Mouse (Mus musculus): ENCODE results near the gene Cyp4f18. TPM values are rescaled to one million over a fixed set of nuclear protein-coding genes. Genes with fewer than 3 reads are reported as not detected.
"Not testable (repeated sequence)": the region's sequence is repeated elsewhere in the genome, so short reads cannot be mapped to it uniquely, and the experiment has no call there.

Cyp4f18 gene
- 0.74 TPM in 2 replicates for total RNA-seq (2014; rRNA removed)
- 0.36 and 1.2 TPM in 2 replicates for polyA plus RNA-seq (2012; rRNA removed)

DNA sequence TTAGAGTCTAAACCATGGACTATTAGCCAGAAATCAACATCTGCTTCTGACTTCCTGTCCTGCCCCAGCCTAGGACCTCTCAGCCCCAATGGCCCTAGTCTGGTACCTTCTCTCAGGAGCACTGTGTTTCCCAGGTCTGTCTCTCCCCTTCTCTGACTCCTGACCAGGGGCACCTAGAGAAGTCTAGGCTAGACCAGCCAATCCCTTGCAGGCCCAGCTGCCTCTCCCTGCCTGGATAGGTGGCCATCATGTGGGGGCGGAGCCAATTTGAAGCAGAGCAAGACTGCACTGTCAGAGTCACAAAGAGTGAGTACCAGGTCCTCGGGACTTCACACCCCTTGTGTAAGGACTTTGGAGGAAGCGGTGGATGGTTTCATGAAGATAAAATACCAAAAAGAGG, at the start of gene Cyp4f18:
Gene Cyp4f18, minus strand, starts transcription at position 154 of the 400 bp plus-strand sequence.
- DNase-seq (ENCODE audit: extremely low read depth, low read depth, low spot score) = no peak
- no peak within 1 kb of the TSS for H3K27ac ChIP-seq (replicated peaks; ENCODE audit: insufficient read depth, low read depth, low read length)

DNA sequence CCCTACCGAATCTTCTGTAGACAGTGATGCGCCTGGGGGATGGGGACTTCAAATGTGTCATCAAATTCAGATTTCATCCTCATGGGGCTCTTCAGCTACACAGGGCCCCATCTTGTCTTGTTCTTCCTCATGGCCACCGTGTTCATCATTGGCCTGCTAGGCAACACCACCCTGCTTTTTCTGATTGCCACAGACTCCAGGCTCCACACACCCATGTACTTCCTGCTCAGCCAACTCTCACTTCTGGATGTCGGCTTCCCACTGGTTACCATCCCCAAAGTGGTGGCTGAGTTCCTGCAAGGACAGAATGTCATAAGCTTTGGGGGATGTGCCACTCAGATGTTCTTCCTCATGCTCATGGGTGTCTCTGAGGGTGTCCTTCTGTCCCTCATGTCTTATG, 48.2 kb upstream of the Cyp4f18 start:
- DNase-seq (ENCODE audit: extremely low read depth, low read depth, low spot score); H3K27ac ChIP-seq (replicated peaks; ENCODE audit: insufficient read depth, low read depth, low read length); H3K9ac ChIP-seq (ENCODE audit: low read depth, low read length); H3K36me3 ChIP-seq (ENCODE audit: control insufficient read depth, insufficient read depth, low read length); H3K27me3 ChIP-seq (ENCODE audit: control insufficient read depth, insufficient read depth, low read length); H3K4me3 ChIP-seq (ENCODE audit: insufficient read depth, low read depth, low read length); H3K4me1 ChIP-seq (ENCODE audit: control insufficient read depth, insufficient read depth, low read length); H3K79me2 ChIP-seq (ENCODE audit: control insufficient read depth, insufficient read depth, low read length): not testable (repeated sequence)
- WGBS = 86% methylated on average over 3 of the region's 4 CpGs

More for the DNA sequence above, at the start of gene Cyp4f18:
- no peak within 1 kb of the TSS for H3K4me3 ChIP-seq (ENCODE audit: insufficient read depth, low read depth, low read length)
- TF ChIP-seq POLR2A (IDR thresholded peaks at IDR 0.05; ENCODE audit: extremely low read depth, insufficient read depth, low read length) = no peak
- 71% methylated on average over 3 of the region's 3 CpGs for WGBS
- H3K4me1 ChIP-seq (ENCODE audit: control insufficient read depth, insufficient read depth, low read length) = no peaks in the 10 kb centered on the region
- H3K9ac ChIP-seq (ENCODE audit: low read depth, low read length) = no peak within 1 kb of the TSS
- H3K36me3 ChIP-seq (ENCODE audit: control insufficient read depth, insufficient read depth, low read length) = no peaks in the 10 kb centered on the region
- no peaks in the 10 kb centered on the region for H3K27me3 ChIP-seq (ENCODE audit: control insufficient read depth, insufficient read depth, low read length)
- H3K79me2 ChIP-seq (ENCODE audit: control insufficient read depth, insufficient read depth, low read length) = no peaks in the 10 kb centered on the region

DNA sequence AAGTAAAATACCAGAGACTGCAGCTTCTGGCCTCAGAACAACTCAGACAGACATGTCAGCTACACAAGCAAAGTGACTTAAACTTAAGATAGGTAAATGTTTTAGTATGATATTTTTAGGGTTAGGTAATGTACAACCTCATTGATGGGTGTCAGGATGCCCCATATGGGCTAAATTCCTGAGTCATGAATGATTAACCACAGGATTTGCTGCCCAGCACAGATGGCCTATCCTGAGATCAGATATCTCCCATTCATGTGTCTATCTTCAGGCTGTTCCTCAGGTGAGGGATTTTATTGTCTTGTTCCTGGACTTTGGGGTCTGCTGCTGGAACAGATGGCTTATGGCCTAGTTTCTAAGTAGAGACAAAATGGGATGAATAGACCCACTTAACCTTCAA, 45.2 kb upstream of the Cyp4f18 start:
- H3K27me3 ChIP-seq (ENCODE audit: control insufficient read depth, insufficient read depth, low read length); DNase-seq (ENCODE audit: extremely low read depth, low read depth, low spot score); H3K4me3 ChIP-seq (ENCODE audit: insufficient read depth, low read depth, low read length); H3K27ac ChIP-seq (replicated peaks; ENCODE audit: insufficient read depth, low read depth, low read length); H3K4me1 ChIP-seq (ENCODE audit: control insufficient read depth, insufficient read depth, low read length); H3K36me3 ChIP-seq (ENCODE audit: control insufficient read depth, insufficient read depth, low read length); H3K79me2 ChIP-seq (ENCODE audit: control insufficient read depth, insufficient read depth, low read length); H3K9ac ChIP-seq (ENCODE audit: low read depth, low read length): not testable (repeated sequence)

DNA sequence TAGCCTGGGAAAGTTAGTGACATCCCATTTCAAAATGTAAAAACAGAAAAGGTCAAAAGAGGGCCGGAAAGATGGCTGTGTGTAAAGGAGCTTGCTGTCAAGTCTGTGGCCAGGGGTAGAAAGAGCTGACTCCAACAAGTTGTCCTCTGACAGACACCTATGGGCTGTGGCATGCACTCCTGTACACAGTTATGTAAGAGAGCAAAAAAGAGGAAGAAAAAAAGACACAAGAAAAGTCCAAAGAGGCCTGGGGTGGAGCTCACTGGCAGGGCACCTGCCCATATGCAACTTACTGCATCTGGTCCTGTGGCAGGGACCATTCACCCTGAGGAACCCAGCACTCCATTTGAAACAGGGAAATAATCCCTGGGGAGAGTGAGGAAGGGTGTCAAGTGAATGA, 33.1 kb upstream of the Cyp4f18 start:
- 68% methylated on average over 1 of the region's 1 CpGs for WGBS
- Histone ChIP-seq H3K27ac (replicated peaks; ENCODE audit: insufficient read depth, low read depth, low read length) (no peak overlapping the region), H3K27me3 (ENCODE audit: control insufficient read depth, insufficient read depth, low read length) (no peaks in the 10 kb centered on the region), H3K4me3 (ENCODE audit: insufficient read depth, low read depth, low read length) (no peak overlapping the region), H3K4me1 (ENCODE audit: control insufficient read depth, insufficient read depth, low read length) (no peaks in the 10 kb centered on the region), H3K79me2 (ENCODE audit: control insufficient read depth, insufficient read depth, low read length) (no peaks in the 10 kb centered on the region), H3K36me3 (ENCODE audit: control insufficient read depth, insufficient read depth, low read length) (no peaks in the 10 kb centered on the region), H3K9ac (ENCODE audit: low read depth, low read length) (no peak overlapping the region)
- TF ChIP-seq CTCF (IDR thresholded peaks at IDR 0.05; ENCODE audit: low read depth, low read length) (no peak), POLR2A (IDR thresholded peaks at IDR 0.05; ENCODE audit: extremely low read depth, insufficient read depth, low read length) (no peak)
- no peak for DNase-seq (ENCODE audit: extremely low read depth, low read depth, low spot score)

DNA sequence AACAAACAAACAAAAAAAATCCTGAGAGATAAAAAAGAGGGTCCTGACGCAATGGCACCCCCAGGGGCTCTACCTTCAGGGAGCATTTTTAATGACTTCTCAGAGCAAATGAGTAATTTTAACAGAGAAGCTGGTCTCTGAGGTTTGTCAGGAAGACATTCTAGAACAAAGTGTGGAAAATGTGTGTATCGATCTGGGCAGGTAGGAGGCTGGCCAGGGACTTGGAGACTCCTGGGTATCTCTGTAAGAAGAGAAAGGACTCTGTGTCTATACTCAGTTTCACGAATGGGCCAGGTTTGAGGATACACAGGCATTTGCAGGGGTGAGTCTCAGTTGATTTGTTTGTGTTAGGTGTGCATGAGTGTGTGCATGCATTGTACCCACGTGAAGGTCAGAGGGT, 31.5 kb upstream of the Cyp4f18 start, which contains the start of gene Olfr372:
Gene Olfr372, plus strand, starts transcription at position 301 of the 400 bp plus-strand sequence.
- DNase-seq (ENCODE audit: extremely low read depth, low read depth, low spot score); H3K27ac ChIP-seq (replicated peaks; ENCODE audit: insufficient read depth, low read depth, low read length); H3K36me3 ChIP-seq (ENCODE audit: control insufficient read depth, insufficient read depth, low read length); H3K79me2 ChIP-seq (ENCODE audit: control insufficient read depth, insufficient read depth, low read length); H3K4me3 ChIP-seq (ENCODE audit: insufficient read depth, low read depth, low read length); H3K27me3 ChIP-seq (ENCODE audit: control insufficient read depth, insufficient read depth, low read length); H3K4me1 ChIP-seq (ENCODE audit: control insufficient read depth, insufficient read depth, low read length); H3K9ac ChIP-seq (ENCODE audit: low read depth, low read length): not testable (repeated sequence)
- 82% methylated on average over 4 of the region's 4 CpGs for WGBS

DNA sequence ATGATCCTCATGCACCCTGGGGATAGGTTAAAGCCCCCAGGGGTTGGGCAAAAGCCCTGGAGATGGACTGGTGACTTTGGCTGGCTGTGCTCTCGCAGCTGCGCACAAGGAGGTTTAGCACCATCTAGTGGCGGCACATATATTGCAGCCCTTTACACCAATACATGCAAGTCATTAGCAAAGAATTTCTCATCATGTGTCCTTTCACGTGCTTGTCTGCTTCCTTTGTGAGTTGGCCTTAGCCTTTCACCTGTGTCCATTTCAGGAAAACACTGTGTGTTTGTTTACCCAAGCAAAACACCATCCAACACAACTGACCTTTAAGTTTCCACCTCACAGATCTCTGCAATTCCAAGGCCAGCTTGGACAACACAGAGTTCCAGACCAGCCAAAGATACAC, 23.5 kb upstream of the Cyp4f18 start:
- DNase-seq (ENCODE audit: extremely low read depth, low read depth, low spot score) = peak; percentile 84
- H3K36me3 ChIP-seq (ENCODE audit: control insufficient read depth, insufficient read depth, low read length); H3K4me1 ChIP-seq (ENCODE audit: control insufficient read depth, insufficient read depth, low read length); H3K27ac ChIP-seq (replicated peaks; ENCODE audit: insufficient read depth, low read depth, low read length); H3K79me2 ChIP-seq (ENCODE audit: control insufficient read depth, insufficient read depth, low read length); H3K9ac ChIP-seq (ENCODE audit: low read depth, low read length); H3K27me3 ChIP-seq (ENCODE audit: control insufficient read depth, insufficient read depth, low read length); H3K4me3 ChIP-seq (ENCODE audit: insufficient read depth, low read depth, low read length): not testable (repeated sequence)
- 23% methylated on average over 4 of the region's 4 CpGs for WGBS

DNA sequence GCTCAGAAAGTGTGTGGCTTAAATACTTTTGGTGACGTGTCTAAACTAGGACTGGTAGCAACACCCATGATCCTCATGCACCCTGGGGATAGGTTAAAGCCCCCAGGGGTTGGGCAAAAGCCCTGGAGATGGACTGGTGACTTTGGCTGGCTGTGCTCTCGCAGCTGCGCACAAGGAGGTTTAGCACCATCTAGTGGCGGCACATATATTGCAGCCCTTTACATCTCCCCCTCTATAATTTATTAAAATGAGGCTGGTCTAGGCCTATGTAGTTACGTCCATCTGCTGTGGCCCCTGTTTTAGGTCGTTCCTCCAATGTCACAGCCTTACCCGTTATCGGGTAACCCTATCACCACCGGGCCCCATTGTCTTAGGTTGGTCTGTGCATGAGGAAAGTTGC, 15.5 kb upstream of the Cyp4f18 start:
- H3K9ac ChIP-seq (ENCODE audit: low read depth, low read length); H3K27me3 ChIP-seq (ENCODE audit: control insufficient read depth, insufficient read depth, low read length); H3K27ac ChIP-seq (replicated peaks; ENCODE audit: insufficient read depth, low read depth, low read length); H3K36me3 ChIP-seq (ENCODE audit: control insufficient read depth, insufficient read depth, low read length); H3K4me1 ChIP-seq (ENCODE audit: control insufficient read depth, insufficient read depth, low read length); H3K79me2 ChIP-seq (ENCODE audit: control insufficient read depth, insufficient read depth, low read length); H3K4me3 ChIP-seq (ENCODE audit: insufficient read depth, low read depth, low read length); DNase-seq (ENCODE audit: extremely low read depth, low read depth, low spot score): not testable (repeated sequence)
- 12% methylated on average over 5 of the region's 9 CpGs for WGBS

Data from liver, adult 2 months (tissue).